Mouse (Mus musculus): ENCODE measurements at regions not wholly inside any gene's neighbourhood (a gene's known extent, or its start where the extent isn't known, plus 50 kb on each side); places are given as distances from the start of the nearest gene placed in this dataset.

DNA sequence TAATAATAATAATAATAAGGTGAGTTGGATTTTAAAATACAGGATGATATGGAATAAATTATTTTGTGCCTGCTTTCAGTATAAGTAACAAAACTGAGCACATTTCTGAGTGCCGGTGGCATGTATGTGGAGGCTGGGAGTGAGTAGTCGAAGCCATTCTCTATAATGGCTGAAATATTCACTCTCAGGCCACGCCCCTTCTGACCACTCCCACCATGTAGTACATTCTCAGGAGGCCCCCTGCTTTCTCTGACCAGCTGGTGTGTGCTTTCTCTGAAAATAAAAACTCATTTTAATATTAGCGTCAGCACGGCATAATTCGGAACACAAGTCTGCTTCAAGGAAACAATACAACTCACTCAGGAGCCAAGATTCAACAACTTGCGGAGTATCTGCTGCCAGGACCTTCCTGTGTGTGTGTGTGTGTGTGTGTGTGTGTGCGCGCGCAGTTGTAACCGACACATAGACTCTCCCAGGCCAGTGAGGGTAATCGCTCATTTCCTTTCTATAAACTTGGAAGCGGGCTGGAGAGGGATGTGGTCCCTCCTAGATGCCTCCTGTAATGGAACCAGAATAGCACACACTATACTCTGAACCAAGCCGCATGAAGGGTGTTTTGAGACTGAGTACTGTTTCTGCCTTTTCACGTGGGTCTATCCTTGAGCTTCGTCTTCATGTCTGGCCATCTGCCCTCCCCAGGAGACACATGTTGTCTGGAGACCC is 67.9 kb upstream of the Sesn3 start:
- no peak for ATAC-seq (replicated peaks; ENCODE audit: poor library complexity)

DNA sequence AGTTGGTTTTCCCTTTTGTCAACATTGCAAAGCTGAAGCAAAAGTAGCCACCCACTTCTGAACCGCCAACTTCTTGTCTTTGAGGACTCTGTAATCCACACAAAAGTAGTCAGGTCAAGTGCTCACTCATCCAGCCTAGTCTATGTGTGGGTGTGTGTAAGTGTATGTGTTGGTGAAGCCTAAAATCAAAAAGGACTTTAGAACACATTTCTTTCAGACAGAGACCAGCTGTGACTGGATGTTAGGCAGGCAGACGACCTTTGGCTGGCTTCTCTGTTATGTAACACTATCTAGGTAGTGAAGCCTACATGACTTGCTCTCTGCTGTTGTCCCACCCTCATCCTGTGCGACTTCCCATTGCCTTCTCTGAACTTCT is 67.3 kb upstream of the Sesn3 start:
- ATAC-seq (replicated peaks; ENCODE audit: poor library complexity) = peak; percentile 68

GRCm38 (mm10) chr9:14213283-14213682 is 61.6 kb upstream of the Sesn3 start:
- ATAC-seq (replicated peaks; ENCODE audit: poor library complexity) = no peak

GRCm38 (mm10) chr9:14215171-14215782 is 59.6 kb upstream of the Sesn3 start:
- ATAC-seq (replicated peaks; ENCODE audit: poor library complexity) = peak; percentile 93

DNA sequence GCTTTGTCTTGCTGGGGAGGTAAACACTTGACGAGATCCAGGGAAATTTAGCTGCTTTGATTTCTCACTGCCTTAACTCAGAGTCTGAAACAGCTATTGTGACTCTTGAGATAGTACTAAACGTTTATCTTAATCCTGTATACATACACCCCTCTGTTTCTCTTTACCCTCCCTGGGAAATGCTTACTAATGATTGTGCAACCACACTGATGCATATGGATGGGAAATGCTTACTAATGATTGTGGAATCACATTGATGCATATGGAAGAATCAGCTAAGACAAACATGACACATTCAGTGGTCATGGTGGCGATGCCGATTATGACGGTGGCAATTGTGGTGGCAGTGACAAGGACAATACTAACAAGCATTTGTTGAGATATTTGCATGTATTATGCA is 58.9 kb upstream of the Sesn3 start:
- peak; percentile 64 for ATAC-seq (replicated peaks; ENCODE audit: poor library complexity)

GRCm38 (mm10) chr9:14222936-14223335 is 51.9 kb upstream of the Sesn3 start:
- no peak for ATAC-seq (replicated peaks; ENCODE audit: poor library complexity)
